Mouse (Mus musculus): ENCODE data around the gene AI837181. TPM values are rescaled to one million over a fixed set of nuclear protein-coding genes. Genes with fewer than 3 reads are reported as not detected.
A peak's percentile ranks its signal among the peaks of the same experiment; 100 is the strongest.

The AI837181 gene
- polyA plus RNA-seq, 1 experiment from 2014 or later: 19.0 TPM

DNA sequence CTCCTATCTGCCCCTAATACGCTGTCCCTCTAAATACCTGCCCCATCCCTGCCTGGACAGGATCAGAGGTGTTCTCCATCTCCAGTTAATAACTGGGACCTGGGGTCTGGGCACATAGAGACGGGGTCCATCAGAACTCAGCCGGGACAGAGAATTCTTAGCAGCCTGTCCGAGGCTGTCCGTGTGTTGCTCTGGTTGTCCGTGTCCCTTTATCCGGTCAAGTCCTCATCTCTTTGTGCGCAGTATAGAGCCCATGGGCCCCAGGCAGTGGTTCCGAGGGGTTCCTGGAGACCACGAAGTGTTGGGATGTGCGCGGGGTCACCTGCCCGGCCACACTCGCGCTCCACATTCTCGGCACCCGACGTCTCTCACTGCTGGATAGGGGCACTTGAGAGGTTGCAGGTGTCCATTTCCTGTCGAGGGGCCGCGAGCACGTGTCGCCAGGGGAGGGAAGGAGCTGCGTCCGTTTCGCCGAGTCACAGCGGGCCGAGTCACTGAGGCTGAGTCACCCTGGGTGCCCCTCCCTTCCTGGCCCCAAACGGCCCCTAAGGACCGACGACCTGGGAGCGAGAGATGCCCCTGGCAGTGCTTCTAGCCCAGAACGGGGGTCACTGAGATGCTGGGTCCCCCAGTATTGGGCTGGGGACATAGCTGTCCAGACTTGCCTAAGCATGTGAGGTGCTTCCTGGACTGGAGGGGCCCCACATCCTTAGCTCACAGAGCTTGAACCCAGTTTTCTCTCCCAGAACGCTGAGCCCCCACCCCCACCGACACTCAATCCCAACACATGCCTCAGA lies 23.6 kb downstream of the AI837181 start:
- WGBS (ENCODE audit: insufficient replicate concordance): 6% methylated on average over 36 of the region's 36 CpGs
- ATAC-seq (ENCODE audit: low read depth) (peak; percentile 73), DNase-seq (peak; percentile 65)
- H3K4me2 ChIP-seq: peak overlapping the region; percentile 87
- peak overlapping the region; percentile 64 for H3K4me3 ChIP-seq (replicated peaks)
- H3K9ac ChIP-seq: peak overlapping the region; percentile 49; the same call in 1 of the 2 replicates
- H3K36me3 ChIP-seq: no peaks in the 10 kb centered on the region
- H3K27me3 ChIP-seq: peaks cover 71% of the 10 kb centered on the region
- peaks cover 22% of the 10 kb centered on the region for H3K4me1 ChIP-seq (replicated peaks)
- H3K9me3 ChIP-seq (replicated peaks): no peaks in the 10 kb centered on the region
- no peak overlapping the region for H3K27ac ChIP-seq

GRCm38 (mm10) chr19:5449673-5450072 lies 24.7 kb downstream of the AI837181 start:
- Histone ChIP-seq H3K9ac (no peak overlapping the region), H3K27ac (no peak overlapping the region), H3K27me3 (peaks cover 60% of the 10 kb centered on the region), H3K36me3 (0 out of 2 replicates have a peak, but pooled peaks cover 2% of the 10 kb centered on the region), H3K9me3 (replicated peaks) (no peaks in the 10 kb centered on the region), H3K4me2 (no peak overlapping the region), H3K4me1 (replicated peaks) (peaks cover 24% of the 10 kb centered on the region), H3K4me3 (replicated peaks) (no peak overlapping the region)
- ATAC-seq (ENCODE audit: low read depth): no peak
- no peak for DNase-seq
- 68% methylated on average over 3 of the region's 3 CpGs for WGBS (ENCODE audit: insufficient replicate concordance)

DNA sequence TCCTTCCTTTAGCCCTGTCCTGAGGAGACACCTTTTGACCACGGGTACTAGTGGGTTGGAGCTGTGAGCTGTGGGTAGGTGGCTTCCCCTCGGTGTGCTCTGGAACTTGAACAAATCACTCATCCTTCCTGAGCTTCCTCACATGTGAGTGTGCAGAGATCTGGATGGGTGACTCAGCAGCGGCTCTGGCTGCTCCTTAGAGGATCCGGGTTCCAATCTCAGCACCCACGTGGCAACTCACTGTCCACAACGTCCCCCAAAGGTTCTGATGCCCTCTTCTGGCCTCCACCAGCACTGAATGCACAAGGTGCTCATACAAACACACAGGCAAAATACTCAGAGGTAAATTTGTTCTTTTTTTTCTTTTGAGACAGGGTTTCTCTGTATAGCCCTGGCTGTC lies 26.8 kb downstream of the AI837181 start:
- H3K4me2 ChIP-seq: no peak overlapping the region
- no peak for DNase-seq
- H3K4me1 ChIP-seq (replicated peaks): peaks cover 45% of the 10 kb centered on the region
- H3K9me3 ChIP-seq (replicated peaks): no peaks in the 10 kb centered on the region
- no peak for ATAC-seq (ENCODE audit: low read depth)
- 0 out of 2 replicates have a peak, but pooled peaks cover 2% of the 10 kb centered on the region for H3K36me3 ChIP-seq
- H3K27me3 ChIP-seq: peaks cover 46% of the 10 kb centered on the region
- no peak overlapping the region for H3K27ac ChIP-seq
- H3K4me3 ChIP-seq (replicated peaks): no peak overlapping the region
- no peak overlapping the region for H3K9ac ChIP-seq
- WGBS (ENCODE audit: insufficient replicate concordance): 60% methylated on average over 6 of the region's 6 CpGs

GRCm38 (mm10) chr19:5455037-5455436 lies 30.1 kb downstream of the AI837181 start:
- Histone ChIP-seq H3K9ac (no peak overlapping the region), H3K27me3 (peaks cover 13% of the 10 kb centered on the region), H3K36me3 (0 out of 2 replicates have a peak, but pooled peaks cover 2% of the 10 kb centered on the region), H3K9me3 (replicated peaks) (no peaks in the 10 kb centered on the region), H3K4me3 (replicated peaks) (no peak overlapping the region), H3K27ac (no peak overlapping the region), H3K4me2 (peak overlapping the region; percentile 99), H3K4me1 (replicated peaks) (peaks cover 49% of the 10 kb centered on the region)
- DNase-seq (no peak), ATAC-seq (ENCODE audit: low read depth) (no peak)
- WGBS (ENCODE audit: insufficient replicate concordance): 69% methylated on average over 12 of the region's 12 CpGs

GRCm38 (mm10) chr19:5455568-5455967 lies 30.6 kb downstream of the AI837181 start:
- H3K9ac ChIP-seq: peak overlapping the region; percentile 79
- DNase-seq (no peak), ATAC-seq (ENCODE audit: low read depth) (no peak)
- no peaks in the 10 kb centered on the region for H3K9me3 ChIP-seq (replicated peaks)
- H3K4me2 ChIP-seq: peak overlapping the region; percentile 99
- H3K36me3 ChIP-seq: 0 out of 2 replicates have a peak, but pooled peaks cover 2% of the 10 kb centered on the region
- peak overlapping the region; percentile 72; the same call in 1 of the 2 replicates for H3K4me3 ChIP-seq (replicated peaks)
- H3K27ac ChIP-seq: no peak overlapping the region
- 59% methylated on average over 8 of the region's 8 CpGs for whole genome bisulfite sequencing (ENCODE audit: insufficient replicate concordance)
- H3K4me1 ChIP-seq (replicated peaks): peaks cover 52% of the 10 kb centered on the region
- H3K27me3 ChIP-seq: peaks cover 8% of the 10 kb centered on the region

DNA sequence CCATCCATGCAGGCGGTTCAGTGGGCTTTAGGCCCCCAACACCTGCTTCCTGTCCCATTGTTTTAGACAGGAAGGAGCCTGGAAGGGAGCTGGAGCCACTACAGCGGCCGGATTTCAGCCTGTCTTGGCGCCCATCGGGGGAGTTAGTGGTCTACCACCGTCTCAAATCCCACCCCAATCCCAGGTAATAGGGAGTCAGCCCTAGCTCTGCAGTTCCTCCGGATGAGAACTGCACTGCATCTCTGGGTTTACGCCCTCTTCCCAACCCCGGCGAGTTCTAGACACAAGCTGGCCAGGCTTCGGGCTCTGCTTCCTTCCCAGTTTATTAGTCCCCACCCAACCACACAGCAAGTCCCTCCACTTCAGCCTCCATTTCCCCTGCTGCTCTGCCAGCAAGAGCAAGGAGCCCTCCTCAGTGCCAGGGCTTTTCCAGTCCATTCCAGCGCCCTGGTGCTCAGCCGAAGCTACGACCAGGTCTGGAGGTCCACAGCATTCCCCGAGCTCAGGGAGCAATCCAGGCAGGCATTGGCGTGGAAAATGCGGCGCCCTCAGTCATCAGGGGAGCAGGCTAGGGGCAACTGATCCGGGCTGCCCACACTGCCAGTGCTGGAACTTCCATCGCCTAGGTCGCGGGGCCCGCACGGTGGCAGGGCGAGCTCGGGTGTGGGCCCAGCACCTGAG lies 31.4 kb downstream of the AI837181 start:
- no peaks in the 10 kb centered on the region for H3K9me3 ChIP-seq (replicated peaks)
- H3K4me3 ChIP-seq (replicated peaks): peak overlapping the region; percentile 72
- WGBS (ENCODE audit: insufficient replicate concordance): 3% methylated on average over 26 of the region's 26 CpGs
- peaks cover 59% of the 10 kb centered on the region for H3K4me1 ChIP-seq (replicated peaks)
- DNase-seq (no peak), ATAC-seq (ENCODE audit: low read depth) (no peak)
- H3K27me3 ChIP-seq: 0 out of 2 replicates have a peak, but pooled peaks cover 6% of the 10 kb centered on the region
- H3K4me2 ChIP-seq: peak overlapping the region; percentile 99
- peak overlapping the region; percentile 79 for H3K9ac ChIP-seq
- H3K36me3 ChIP-seq: 0 out of 2 replicates have a peak, but pooled peaks cover 2% of the 10 kb centered on the region
- H3K27ac ChIP-seq: peak overlapping the region; percentile 77

DNA sequence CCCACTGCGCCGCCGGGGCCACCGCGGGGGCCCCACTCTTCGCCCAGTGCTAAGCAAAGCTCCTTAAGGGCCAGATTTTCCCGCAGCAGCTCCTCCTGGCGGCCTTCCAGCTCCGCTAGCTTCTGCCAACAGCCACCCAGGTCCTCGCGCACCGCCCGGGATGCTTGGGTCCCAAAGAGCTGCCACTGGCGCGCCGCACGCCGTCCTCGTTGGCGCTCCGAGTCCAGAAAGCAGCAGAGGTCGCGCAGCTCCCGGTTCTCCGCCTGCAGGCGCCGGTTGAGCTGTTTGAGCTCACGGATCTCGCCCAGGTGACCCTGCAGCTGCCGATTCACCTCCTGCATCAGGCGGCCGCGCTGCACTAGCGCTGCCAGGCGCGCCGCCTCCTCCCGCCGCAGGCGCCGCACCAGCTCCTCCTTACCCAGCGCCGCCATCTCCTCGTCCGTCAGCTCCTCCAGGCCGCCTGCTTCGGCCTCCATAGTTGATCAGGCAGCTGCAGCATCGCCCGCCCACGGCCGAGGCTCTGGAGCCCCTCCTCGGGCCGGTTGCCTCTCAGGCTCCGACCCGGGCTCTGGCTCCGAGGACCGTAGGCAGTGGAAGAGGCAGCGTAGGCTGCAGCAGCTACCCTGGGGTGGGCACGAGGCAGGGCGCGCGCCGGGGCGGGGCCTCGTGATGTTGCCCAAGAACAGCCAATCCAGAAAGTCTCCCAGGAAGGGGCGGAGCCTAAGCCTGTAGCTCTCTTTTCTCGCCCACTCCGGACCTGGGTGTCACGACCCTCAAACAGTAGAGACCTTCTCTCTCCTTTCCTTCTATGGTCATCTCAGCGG lies 32.2 kb downstream of the AI837181 start:
- H3K4me3 ChIP-seq (replicated peaks): peak overlapping the region; percentile 72
- under 1% methylated on average over 70 of the region's 70 CpGs for WGBS (ENCODE audit: insufficient replicate concordance)
- ATAC-seq (ENCODE audit: low read depth) (peak; percentile 88), DNase-seq (peak; percentile 88)
- no peaks in the 10 kb centered on the region for H3K9me3 ChIP-seq (replicated peaks)
- H3K4me1 ChIP-seq (replicated peaks): peaks cover 63% of the 10 kb centered on the region
- peak overlapping the region; percentile 99 for H3K4me2 ChIP-seq
- H3K27me3 ChIP-seq: 0 out of 2 replicates have a peak, but pooled peaks cover 6% of the 10 kb centered on the region
- 0 out of 2 replicates have a peak, but pooled peaks cover 2% of the 10 kb centered on the region for H3K36me3 ChIP-seq
- peak overlapping the region; percentile 79 for H3K9ac ChIP-seq
- H3K27ac ChIP-seq: peak overlapping the region; percentile 77

GRCm38 (mm10) chr19:5457746-5458442 lies 33.0 kb downstream of the AI837181 start, which contains the start of gene Ccdc85b:
TSS of gene Ccdc85b (minus strand) at chr19:5457894.
- H3K36me3 ChIP-seq: peaks cover 9% of the 10 kb centered on the region; the same call in 1 of the 2 replicates
- peak within 1 kb of the TSS; percentile 79 for H3K9ac ChIP-seq
- H3K27me3 ChIP-seq: 0 out of 2 replicates have a peak, but pooled peaks cover 6% of the 10 kb centered on the region
- 15% methylated on average over 14 of the region's 14 CpGs for WGBS (ENCODE audit: insufficient replicate concordance)
- H3K9me3 ChIP-seq (replicated peaks): no peaks in the 10 kb centered on the region
- peak within 1 kb of the TSS; percentile 72 for H3K4me3 ChIP-seq (replicated peaks)
- H3K4me2 ChIP-seq: peak within 1 kb of the TSS; percentile 99
- peak; percentile 4 for ATAC-seq (ENCODE audit: low read depth)
- peaks cover 63% of the 10 kb centered on the region for H3K4me1 ChIP-seq (replicated peaks)
- peak within 1 kb of the TSS; percentile 77 for H3K27ac ChIP-seq
- no peak for DNase-seq

DNA sequence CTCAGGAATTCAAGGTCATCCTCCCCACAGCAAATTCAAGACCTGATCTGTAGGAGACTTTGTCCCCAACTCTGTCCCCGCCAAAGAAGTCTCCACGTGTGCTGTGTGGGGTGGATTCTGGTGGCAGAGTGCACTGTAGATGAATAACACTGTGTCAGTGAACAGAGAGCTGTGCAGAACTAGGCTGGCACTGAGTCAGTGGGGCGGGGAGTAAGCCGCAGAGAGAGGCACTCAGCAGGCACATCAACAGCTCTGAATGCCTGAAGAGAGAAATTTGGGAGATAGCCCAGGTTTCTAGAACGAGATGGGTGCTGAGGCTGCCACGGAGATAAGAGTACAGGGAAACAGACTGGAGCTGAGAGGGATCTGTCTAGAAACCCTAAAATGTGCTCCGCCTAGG lies 34.1 kb downstream of the AI837181 start:
- Histone ChIP-seq H3K4me2 (peak overlapping the region; percentile 6; the same call in 1 of the 2 replicates), H3K9me3 (replicated peaks) (no peaks in the 10 kb centered on the region), H3K27ac (no peak overlapping the region), H3K4me1 (replicated peaks) (peaks cover 63% of the 10 kb centered on the region), H3K4me3 (replicated peaks) (no peak overlapping the region), H3K27me3 (0 out of 2 replicates have a peak, but pooled peaks cover 6% of the 10 kb centered on the region), H3K36me3 (peaks cover 17% of the 10 kb centered on the region), H3K9ac (no peak overlapping the region)
- 59% methylated on average over 7 of the region's 7 CpGs for WGBS (ENCODE audit: insufficient replicate concordance)
- ATAC-seq (ENCODE audit: low read depth) (no peak), DNase-seq (no peak)

DNA sequence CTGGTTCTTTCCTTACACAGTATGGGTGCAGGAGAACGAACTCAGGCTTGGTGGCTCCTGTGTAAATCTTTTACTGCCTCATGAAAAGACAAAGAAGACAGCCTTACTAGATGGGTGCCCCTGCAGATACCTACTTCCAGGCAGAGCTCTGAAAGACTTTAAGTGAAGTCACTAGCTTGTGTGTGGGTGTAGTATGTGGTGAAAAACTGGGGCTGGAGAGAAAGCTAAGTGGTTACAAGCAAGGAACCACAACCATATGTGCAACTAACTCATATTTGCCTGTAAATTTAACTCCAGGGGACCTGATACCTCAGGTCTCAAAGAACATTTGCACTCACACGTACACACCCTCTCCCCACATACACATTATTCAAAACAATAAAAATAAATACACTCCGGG lies 35.0 kb downstream of the AI837181 start:
- no peak for ATAC-seq (ENCODE audit: low read depth)
- Histone ChIP-seq H3K27me3 (0 out of 2 replicates have a peak, but pooled peaks cover 6% of the 10 kb centered on the region), H3K4me1 (replicated peaks) (peaks cover 62% of the 10 kb centered on the region), H3K27ac (no peak overlapping the region; the same call in 1 of the 2 replicates), H3K9me3 (replicated peaks) (no peaks in the 10 kb centered on the region), H3K4me3 (replicated peaks) (peak overlapping the region; percentile 75), H3K4me2 (peak overlapping the region; percentile 88), H3K36me3 (peaks cover 26% of the 10 kb centered on the region), H3K9ac (peak overlapping the region; percentile 82)
- WGBS (ENCODE audit: insufficient replicate concordance): 30% methylated on average over 3 of the region's 3 CpGs
- DNase-seq: no peak

Measured in liver, embryonic 13.5 days (tissue).